Mouse (Mus musculus) inflammation-experienced regulatory T-cells, adult 16 weeks (primary cell): ENCODE data around the gene Olfr524. TPM values are rescaled to one million over a fixed set of nuclear protein-coding genes. Genes with fewer than 3 reads are reported as not detected.

Experiments
- polyA plus RNA-seq: library from polyadenylated mRNA; unstranded; fragments of 100-300 nt; shearing (Covaris generic); gene quantifications from one replicate; pipeline ENCODE4 v1.2.1, GENCODE M21; 2017

Gene Olfr524
- not detected for polyA plus RNA-seq

GRCm38 (mm10) chr7:140205864-140206263 lies at the start of gene Olfr524:
Gene Olfr524, minus strand, starts transcription at chr7:140205964.

GRCm38 (mm10) chr7:140247216-140247615 lies 41.5 kb upstream of the Olfr524 start, which contains the start of gene 5830411N06Rik:
Gene 5830411N06Rik, plus strand, starts transcription at chr7:140247284.

GRCm38 (mm10) chr7:140217967-140218366 lies 12.2 kb upstream of the Olfr524 start, which contains the start of gene Cd163l1:
Gene Cd163l1, plus strand, starts transcription at chr7:140218267.

GRCm38 (mm10) chr7:140172936-140173335 lies 32.8 kb downstream of the Olfr524 start, which contains the start of gene Olfr523:
Gene Olfr523, plus strand, starts transcription at chr7:140173217.

GRCm38 (mm10) chr7:140164664-140165063 lies 41.1 kb downstream of the Olfr524 start, which contains the start of gene Olfr522:
Gene Olfr522, minus strand, starts transcription at chr7:140164764.

GRCm38 (mm10) chr7:140154218-140154927 lies 51.4 kb downstream of the Olfr524 start, which contains the start of gene Sprn:
Gene Sprn, minus strand, starts transcription at chr7:140154877.

Other genes with a start within 250 kb of the Olfr524 start
- 0.40 TPM for gene 6430531B16Rik, start 227.2 kb downstream of the Olfr524 start, polyA plus RNA-seq
- gene Adam8, start 213.4 kb downstream of the Olfr524 start, polyA plus RNA-seq = 21.5 TPM
- gene Zfp511, start 169.6 kb downstream of the Olfr524 start, polyA plus RNA-seq = 58.5 TPM
- gene Tubgcp2, start 169.3 kb downstream of the Olfr524 start, polyA plus RNA-seq = 46.5 TPM
- gene Msx3, start 156.9 kb downstream of the Olfr524 start, polyA plus RNA-seq = not detected
- not detected for gene Caly, start 123.4 kb downstream of the Olfr524 start, polyA plus RNA-seq
- not detected for gene Prap1, start 112.6 kb downstream of the Olfr524 start, polyA plus RNA-seq
- 13.4 TPM for gene Fuom, start 103.5 kb downstream of the Olfr524 start, polyA plus RNA-seq
- 3.0 TPM for gene Paox, start 90.2 kb downstream of the Olfr524 start, polyA plus RNA-seq
- gene Echs1, start 89.5 kb downstream of the Olfr524 start, polyA plus RNA-seq = 64.7 TPM
- gene Mtg1, start 68.4 kb downstream of the Olfr524 start, polyA plus RNA-seq = 33.7 TPM
- gene Sprn, start 51.1 kb downstream of the Olfr524 start, polyA plus RNA-seq = not detected
- gene Olfr522, start 41.2 kb downstream of the Olfr524 start, polyA plus RNA-seq = not detected
- gene Olfr523, start 32.7 kb downstream of the Olfr524 start, polyA plus RNA-seq = not detected
- 0.12 TPM for gene Cd163l1, start 12.3 kb upstream of the Olfr524 start, polyA plus RNA-seq
- 0.49 TPM for gene 5830411N06Rik, start 41.3 kb upstream of the Olfr524 start, polyA plus RNA-seq
- 0.06 TPM for gene Olfr525, start 114.9 kb upstream of the Olfr524 start, polyA plus RNA-seq
- not detected for gene Olfr527, start 128.1 kb upstream of the Olfr524 start, polyA plus RNA-seq
- gene Olfr60, start 155.7 kb upstream of the Olfr524 start, polyA plus RNA-seq = 0.20 TPM
- gene Olfr530, start 170.4 kb upstream of the Olfr524 start, polyA plus RNA-seq = 0.20 TPM
- not detected for gene Olfr531, start 197.0 kb upstream of the Olfr524 start, polyA plus RNA-seq
- not detected for gene Olfr532, start 215.7 kb upstream of the Olfr524 start, polyA plus RNA-seq